Comparison of ENCODE assay signal across 8 mouse cellular contexts in genomic region chr10:39368572-39369135, GRCm38 (mm10). TPM values are rescaled to one million over a fixed set of nuclear protein-coding genes. Genes with fewer than 3 reads are reported as not detected.
DNase-seq lines count a peak whose midpoint lies in the region; ATAC-seq and TF ChIP-seq lines count a peak whose summit lies in the region.

Fyn (plus strand) TSS chr10:39368855.

- ATAC-seq in lung, embryonic 14.5 days (ENCODE audit: insufficient read depth): no peak
- no peak for ATAC-seq in midbrain, postnatal 0 days (ENCODE audit: low FRiP score)

- WGBS in lung, embryonic 14.5 days: 17% methylated on average over 8 of the region's 8 CpGs
- WGBS in heart, embryonic 10.5 days: 21% methylated on average over 8 of the region's 8 CpGs
- 38% methylated on average over 8 of the region's 8 CpGs for whole genome bisulfite sequencing in midbrain, postnatal 0 days

- no peak for TF ChIP-seq CTCF in lung, embryonic 14.5 days (IDR thresholded peaks at IDR 0.05; ENCODE audit: low read depth)
- TF ChIP-seq CTCF in midbrain, postnatal 0 days (IDR thresholded peaks at IDR 0.05): no peak

- peak within 1 kb of the TSS; percentile 87 for H3K9ac ChIP-seq in lung, embryonic 14.5 days
- H3K9ac ChIP-seq in midbrain, postnatal 0 days (replicated peaks; ENCODE audit: low read length, poor library complexity, severe bottlenecking): peak within 1 kb of the TSS; percentile 100

- H3K9me3 ChIP-seq in lung, embryonic 14.5 days (ENCODE audit: low read depth, low read length): no peaks in the 10 kb centered on the region
- H3K9me3 ChIP-seq in heart, embryonic 10.5 days: no peaks in the 10 kb centered on the region
- no peaks in the 10 kb centered on the region for H3K9me3 ChIP-seq in midbrain, postnatal 0 days (ENCODE audit: low read length)

- peak within 1 kb of the TSS; percentile 81 for H3K4me2 ChIP-seq in lung, embryonic 14.5 days
- H3K4me2 ChIP-seq in midbrain, postnatal 0 days (ENCODE audit: low read depth, low read length, poor library complexity, severe bottlenecking): peak within 1 kb of the TSS; percentile 77

- peak within 1 kb of the TSS; percentile 90 for H3K27ac ChIP-seq in lung, embryonic 14.5 days (ENCODE audit: low read depth)
- H3K27ac ChIP-seq in heart, embryonic 10.5 days: peak within 1 kb of the TSS; percentile 95
- H3K27ac ChIP-seq in midbrain, postnatal 0 days (ENCODE audit: low read depth, low read length): peak within 1 kb of the TSS; percentile 94

- peaks cover 3% of the 10 kb centered on the region; the same call in 1 of the 2 replicates for H3K4me1 ChIP-seq in lung, embryonic 14.5 days (ENCODE audit: insufficient read depth)
- peaks cover 29% of the 10 kb centered on the region for H3K4me1 ChIP-seq in heart, embryonic 10.5 days
- peaks cover 24% of the 10 kb centered on the region for H3K4me1 ChIP-seq in midbrain, postnatal 0 days (ENCODE audit: insufficient read depth, low read length)

- H3K36me3 ChIP-seq in lung, embryonic 14.5 days (ENCODE audit: insufficient read depth): no peaks in the 10 kb centered on the region
- H3K36me3 ChIP-seq in heart, embryonic 10.5 days: no peaks in the 10 kb centered on the region
- H3K36me3 ChIP-seq in midbrain, postnatal 0 days (ENCODE audit: insufficient read depth, low read length): no peaks in the 10 kb centered on the region

- no peaks in the 10 kb centered on the region for H3K27me3 ChIP-seq in lung, embryonic 14.5 days (ENCODE audit: insufficient read depth, low read length)
- no peaks in the 10 kb centered on the region for H3K27me3 ChIP-seq in heart, embryonic 10.5 days (ENCODE audit: insufficient read depth, poor library complexity, severe bottlenecking)
- no peaks in the 10 kb centered on the region for H3K27me3 ChIP-seq in midbrain, postnatal 0 days (ENCODE audit: insufficient read depth, low read length)

- peak within 1 kb of the TSS; percentile 92 for H3K4me3 ChIP-seq in lung, embryonic 14.5 days (ENCODE audit: low read depth, low read length)
- peak within 1 kb of the TSS; percentile 96 for H3K4me3 ChIP-seq in heart, embryonic 10.5 days
- H3K4me3 ChIP-seq in midbrain, postnatal 0 days (ENCODE audit: low read depth, low read length): peak within 1 kb of the TSS; percentile 100

- peak; percentile 34 for DNase-seq in lung, embryonic 14.5 days
- no peak for DNase-seq in lung, postnatal 14 days
- DNase-seq in adrenal gland, postnatal 25 days: no peak
- no peak for DNase-seq in heart, embryonic 10.5 days (ENCODE audit: low spot score)
- no peak for DNase-seq in layer of hippocampus, postnatal 36 days
- no peak for DNase-seq in midbrain, postnatal 0 days (ENCODE audit: low spot score)
- no peak for DNase-seq in urinary bladder, postnatal 14 days (ENCODE audit: low spot score)
- no peak for DNase-seq in spleen, postnatal 14 days (ENCODE audit: low spot score in 2 of 2)

RNA-seq across cellular contexts. Expression of gene Fyn, which starts in this region (rescaled TPM):
- 27.8 and 30.3 TPM in 2 replicates for polyA plus RNA-seq in lung, embryonic 14.5 days (2014; fragmentation: Nextera tagmentation; extraction: Ambion mirVana)
- 47.7 and 49.6 TPM in 2 replicates for total RNA-seq in adrenal gland, postnatal 25 days (2021)
- 12.9 and 20.8 TPM in 2 replicates for polyA plus RNA-seq in heart, embryonic 10.5 days (2016; fragmentation: Nextera tagmentation; extraction: Ambion mirVana)
- total RNA-seq in layer of hippocampus, postnatal 36 days (2021): 100 to 1,000 TPM; 137 to 141 TPM
- total RNA-seq in midbrain, postnatal 0 days (2014; rRNA removed): 121 and 133 TPM in 2 replicates
- polyA plus RNA-seq in midbrain, postnatal 0 days (2015; fragmentation: Nextera tagmentation; extraction: Ambion mirVana): 75.6 and 82.9 TPM in 2 replicates
